Mouse (Mus musculus): ENCODE results near the gene Msi2. TPM values are rescaled to one million over a fixed set of nuclear protein-coding genes. Genes with fewer than 3 reads are reported as not detected.

The Msi2 gene
- polyA plus RNA-seq, 1 experiment, result 21.9 TPM

GRCm38 (mm10) chr11:88677350-88677749 lies 41.0 kb downstream of the Msi2 start:
- Histone ChIP-seq H3K27ac (ENCODE audit: control insufficient read depth, insufficient read depth, low read depth, low read length, poor library complexity) (no peak overlapping the region), H3K4me3 (replicated peaks; ENCODE audit: control insufficient read depth, low read depth, low read length) (no peak overlapping the region), H3K4me1 (ENCODE audit: control insufficient read depth, insufficient read depth, low read length) (no peaks in the 10 kb centered on the region)
- TF ChIP-seq CTCF (IDR thresholded peaks at IDR 0.05; ENCODE audit: control insufficient read depth, insufficient read depth, low read length) (no peak), POLR2A (IDR thresholded peaks at IDR 0.05; ENCODE audit: borderline replicate concordance, control insufficient read depth, low read depth, low read length) (no peak)
- 80% methylated on average over 7 of the region's 7 CpGs for WGBS

GRCm38 (mm10) chr11:88676597-88676996 lies 41.7 kb downstream of the Msi2 start:
- Histone ChIP-seq H3K27ac (ENCODE audit: control insufficient read depth, insufficient read depth, low read depth, low read length, poor library complexity) (no peak overlapping the region), H3K4me1 (ENCODE audit: control insufficient read depth, insufficient read depth, low read length) (no peaks in the 10 kb centered on the region), H3K4me3 (replicated peaks; ENCODE audit: control insufficient read depth, low read depth, low read length) (no peak overlapping the region)
- no peak for TF ChIP-seq CTCF (IDR thresholded peaks at IDR 0.05; ENCODE audit: control insufficient read depth, insufficient read depth, low read length)
- no peak for TF ChIP-seq POLR2A (IDR thresholded peaks at IDR 0.05; ENCODE audit: borderline replicate concordance, control insufficient read depth, low read depth, low read length)
- WGBS, result 90% methylated on average over 2 of the region's 2 CpGs

GRCm38 (mm10) chr11:88675526-88676353 lies 42.6 kb downstream of the Msi2 start:
- Histone ChIP-seq H3K27ac (ENCODE audit: control insufficient read depth, insufficient read depth, low read depth, low read length, poor library complexity) (no peak overlapping the region), H3K4me3 (replicated peaks; ENCODE audit: control insufficient read depth, low read depth, low read length) (no peak overlapping the region), H3K4me1 (ENCODE audit: control insufficient read depth, insufficient read depth, low read length) (no peaks in the 10 kb centered on the region)
- 90% methylated on average over 18 of the region's 18 CpGs for WGBS
- TF ChIP-seq CTCF (IDR thresholded peaks at IDR 0.05; ENCODE audit: control insufficient read depth, insufficient read depth, low read length) (no peak), POLR2A (IDR thresholded peaks at IDR 0.05; ENCODE audit: borderline replicate concordance, control insufficient read depth, low read depth, low read length) (no peak)

DNA sequence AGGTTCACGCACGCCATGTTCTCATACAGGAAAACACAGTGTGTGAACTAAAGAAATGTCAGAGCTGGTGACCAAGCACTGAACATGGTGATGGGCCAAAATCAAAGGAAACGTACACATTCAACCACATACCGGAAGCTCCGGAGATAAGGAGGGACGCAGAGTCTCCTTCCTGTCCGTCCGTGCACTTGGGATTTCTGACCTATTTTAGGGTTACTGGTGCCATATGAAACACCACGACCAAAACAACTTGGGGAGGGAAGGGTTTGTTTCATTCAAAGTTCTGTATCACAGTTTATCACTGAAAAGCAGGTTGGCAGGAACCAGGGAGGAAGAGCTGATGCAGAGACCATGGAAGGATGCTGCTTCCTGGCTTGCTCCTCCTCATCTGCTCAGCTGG lies 44.2 kb downstream of the Msi2 start:
- Histone ChIP-seq H3K4me3 (replicated peaks; ENCODE audit: control insufficient read depth, low read depth, low read length) (no peak overlapping the region), H3K27ac (ENCODE audit: control insufficient read depth, insufficient read depth, low read depth, low read length, poor library complexity) (no peak overlapping the region), H3K4me1 (ENCODE audit: control insufficient read depth, insufficient read depth, low read length) (no peaks in the 10 kb centered on the region)
- WGBS, result 82% methylated on average over 9 of the region's 9 CpGs
- TF ChIP-seq CTCF (IDR thresholded peaks at IDR 0.05; ENCODE audit: control insufficient read depth, insufficient read depth, low read length), result no peak
- TF ChIP-seq POLR2A (IDR thresholded peaks at IDR 0.05; ENCODE audit: borderline replicate concordance, control insufficient read depth, low read depth, low read length), result no peak

DNA sequence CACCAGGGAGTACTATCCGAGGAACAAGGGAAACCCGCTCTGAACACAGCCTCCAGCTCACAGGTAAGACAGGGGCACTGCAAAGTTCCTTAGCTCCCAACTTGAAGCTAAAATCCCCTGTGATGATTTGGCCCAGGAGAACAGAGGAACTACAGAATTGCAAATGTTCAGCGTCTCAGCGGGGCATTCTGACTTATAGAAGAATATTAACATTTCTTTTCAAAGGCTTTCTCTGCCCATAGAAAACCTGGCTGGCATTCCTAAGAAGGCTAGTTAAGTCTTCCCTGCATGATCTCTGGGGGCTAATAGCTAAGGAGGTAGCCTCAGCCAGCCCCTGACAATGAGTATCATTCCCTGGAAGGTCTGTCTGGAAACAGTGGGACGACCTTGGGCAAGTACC lies 47.4 kb downstream of the Msi2 start:
- Histone ChIP-seq H3K27ac (ENCODE audit: control insufficient read depth, insufficient read depth, low read depth, low read length, poor library complexity) (no peak overlapping the region), H3K4me3 (replicated peaks; ENCODE audit: control insufficient read depth, low read depth, low read length) (no peak overlapping the region), H3K4me1 (ENCODE audit: control insufficient read depth, insufficient read depth, low read length) (no peaks in the 10 kb centered on the region)
- WGBS, result 91% methylated on average over 5 of the region's 5 CpGs
- TF ChIP-seq POLR2A (IDR thresholded peaks at IDR 0.05; ENCODE audit: borderline replicate concordance, control insufficient read depth, low read depth, low read length) (no peak), CTCF (IDR thresholded peaks at IDR 0.05; ENCODE audit: control insufficient read depth, insufficient read depth, low read length) (no peak)

- H3K4me1 ChIP-seq (ENCODE audit: control insufficient read depth, insufficient read depth, low read length), result no peaks in the 10 kb centered on the region
- TF ChIP-seq POLR2A (IDR thresholded peaks at IDR 0.05; ENCODE audit: borderline replicate concordance, control insufficient read depth, low read depth, low read length) (no peak), CTCF (IDR thresholded peaks at IDR 0.05; ENCODE audit: control insufficient read depth, insufficient read depth, low read length) (no peak)
- no peak overlapping the region for H3K4me3 ChIP-seq (replicated peaks; ENCODE audit: control insufficient read depth, low read depth, low read length)
- no peak overlapping the region for H3K27ac ChIP-seq (ENCODE audit: control insufficient read depth, insufficient read depth, low read depth, low read length, poor library complexity)
- WGBS, result 86% methylated on average over 7 of the region's 7 CpGs
Measured at GRCm38 (mm10) chr11:88669106-88669505, 49.2 kb downstream of the Msi2 start.

DNA sequence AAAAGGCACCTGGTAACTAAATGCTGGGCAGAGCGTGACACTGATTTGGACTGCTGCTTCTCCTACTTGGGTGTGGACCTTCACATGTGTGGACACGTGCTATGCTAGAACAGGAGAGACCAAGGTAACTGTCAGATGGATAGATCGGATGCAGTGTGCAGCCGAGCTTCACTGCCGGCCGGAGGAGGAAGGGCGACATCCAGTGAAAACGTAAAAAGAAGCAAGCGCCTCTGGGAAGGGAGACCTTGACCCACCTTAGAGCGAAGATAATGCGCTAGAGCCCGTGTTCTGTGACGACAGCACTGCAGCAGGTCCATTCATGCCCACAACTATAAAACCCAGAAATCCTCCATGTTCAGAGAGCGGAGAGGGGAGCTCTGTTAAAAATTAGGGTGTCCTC lies 50.0 kb downstream of the Msi2 start:
- TF ChIP-seq POLR2A (IDR thresholded peaks at IDR 0.05; ENCODE audit: borderline replicate concordance, control insufficient read depth, low read depth, low read length) (no peak), CTCF (IDR thresholded peaks at IDR 0.05; ENCODE audit: control insufficient read depth, insufficient read depth, low read length) (no peak)
- no peak overlapping the region for H3K4me3 ChIP-seq (replicated peaks; ENCODE audit: control insufficient read depth, low read depth, low read length)
- H3K27ac ChIP-seq (ENCODE audit: control insufficient read depth, insufficient read depth, low read depth, low read length, poor library complexity), result no peak overlapping the region
- 94% methylated on average over 14 of the region's 14 CpGs for WGBS
- H3K4me1 ChIP-seq (ENCODE audit: control insufficient read depth, insufficient read depth, low read length), result no peaks in the 10 kb centered on the region

GRCm38 (mm10) chr11:88665799-88666198 lies 52.5 kb downstream of the Msi2 start:
- WGBS, result 95% methylated on average over 15 of the region's 15 CpGs
- H3K27ac ChIP-seq (ENCODE audit: control insufficient read depth, insufficient read depth, low read depth, low read length, poor library complexity), result no peak overlapping the region
- no peak overlapping the region for H3K4me3 ChIP-seq (replicated peaks; ENCODE audit: control insufficient read depth, low read depth, low read length)
- no peaks in the 10 kb centered on the region for H3K4me1 ChIP-seq (ENCODE audit: control insufficient read depth, insufficient read depth, low read length)
- TF ChIP-seq POLR2A (IDR thresholded peaks at IDR 0.05; ENCODE audit: borderline replicate concordance, control insufficient read depth, low read depth, low read length), result no peak
- TF ChIP-seq CTCF (IDR thresholded peaks at IDR 0.05; ENCODE audit: control insufficient read depth, insufficient read depth, low read length), result no peak
